Mouse (Mus musculus): ENCODE data around the gene Mtmr10.

DNA sequence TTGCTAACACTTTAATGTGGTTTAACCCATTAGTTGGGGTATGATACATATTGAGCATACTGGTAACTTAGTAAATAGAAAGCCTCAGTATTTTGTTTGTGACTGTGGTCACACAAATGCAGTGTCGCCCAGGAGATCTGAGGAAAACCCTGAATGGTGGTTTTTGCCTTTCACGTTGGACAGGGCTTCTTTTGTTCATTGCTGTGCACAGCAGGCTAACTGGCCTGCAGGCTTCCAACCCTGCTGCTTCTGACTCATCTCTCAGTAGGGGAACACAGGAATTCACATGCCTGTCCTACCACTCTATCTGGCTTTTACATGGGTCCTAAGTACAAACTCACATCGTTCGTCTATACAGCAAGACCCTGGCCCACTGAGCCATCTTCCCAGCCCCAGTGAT is 34.2 kb downstream of the Mtmr10 start:
- no peak for TF ChIP-seq CTCF (IDR thresholded peaks at IDR 0.05; ENCODE audit: low read depth)
- TF ChIP-seq EP300 (optimal IDR thresholded peaks at IDR 0.05), result no peak

Data from stomach, postnatal 0 days (tissue).